Mouse (Mus musculus): ENCODE data around the gene Abcb9. TPM values are rescaled to one million over a fixed set of nuclear protein-coding genes. Genes with fewer than 3 reads are reported as not detected.

Gene Abcb9
- polyA plus RNA-seq, 1 experiment = 3.8 TPM

DNA sequence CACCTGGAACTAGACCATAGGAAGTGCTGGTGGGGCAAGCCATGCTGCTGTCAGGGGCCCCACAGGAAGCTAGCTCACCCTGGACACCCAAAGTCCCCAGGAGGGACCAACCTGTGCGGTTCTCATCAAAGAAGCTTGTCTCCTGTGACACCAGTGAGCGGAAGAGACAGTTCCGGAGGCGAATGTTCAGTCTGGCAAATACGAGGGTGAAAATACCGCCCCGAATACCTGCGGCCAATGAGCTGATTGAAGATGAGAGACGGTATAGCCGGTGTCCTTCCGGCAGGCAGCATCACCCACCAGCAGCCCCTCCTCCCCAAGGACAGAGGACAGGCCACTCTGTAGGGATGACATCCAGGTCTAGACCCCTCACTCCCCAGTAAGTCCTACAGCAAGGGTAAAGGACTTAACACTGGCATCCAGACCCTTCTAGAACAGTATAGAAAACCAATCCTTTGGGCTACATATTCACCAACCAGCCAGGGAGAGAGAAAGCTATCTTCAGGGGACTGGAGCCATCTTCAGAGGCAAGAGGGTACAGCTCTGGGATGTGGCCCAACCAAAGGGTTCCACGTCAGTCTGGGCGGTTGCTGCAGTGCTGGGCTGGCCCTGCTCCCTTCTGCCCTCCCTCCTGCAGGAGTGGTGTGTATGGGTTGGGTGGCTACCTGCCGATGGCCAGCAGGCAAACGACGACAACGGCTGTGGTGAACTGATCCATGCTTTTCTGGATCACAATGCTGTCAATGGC, 12.5 kb downstream of the Abcb9 start:
- Histone ChIP-seq H3K4me3 (ENCODE audit: insufficient read depth, low read length) (no peak overlapping the region), H3K27ac (ENCODE audit: insufficient read depth, low read length) (no peak overlapping the region), H3K4me1 (ENCODE audit: control insufficient read depth, insufficient read depth, low read length) (no peaks in the 10 kb centered on the region)
- TF ChIP-seq POLR2A (IDR thresholded peaks at IDR 0.05; ENCODE audit: low read depth, low read length) (no peak), CTCF (IDR thresholded peaks at IDR 0.05; ENCODE audit: borderline replicate concordance, insufficient read depth, low read length) (no peak)

DNA sequence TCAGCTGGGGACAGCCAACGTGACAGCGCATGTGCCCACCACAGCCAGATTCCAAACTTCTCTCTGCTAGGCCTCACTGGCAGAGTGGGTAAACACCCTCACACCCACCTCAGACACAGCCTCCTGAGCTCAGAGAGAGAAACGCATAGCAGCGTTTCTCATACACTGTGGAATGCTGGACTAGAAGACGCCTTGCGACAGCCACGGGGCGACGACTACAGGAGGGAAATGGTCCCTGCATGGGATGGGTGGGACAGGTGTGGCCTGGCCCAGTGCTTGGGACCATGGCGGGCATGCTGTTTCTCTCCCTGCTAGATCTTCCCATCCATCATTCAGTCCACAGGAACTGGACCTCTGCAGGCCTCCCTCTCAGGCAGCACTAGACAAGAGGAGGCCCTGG, 13.2 kb downstream of the Abcb9 start:
- no peaks in the 10 kb centered on the region for H3K4me1 ChIP-seq (ENCODE audit: control insufficient read depth, insufficient read depth, low read length)

DNA sequence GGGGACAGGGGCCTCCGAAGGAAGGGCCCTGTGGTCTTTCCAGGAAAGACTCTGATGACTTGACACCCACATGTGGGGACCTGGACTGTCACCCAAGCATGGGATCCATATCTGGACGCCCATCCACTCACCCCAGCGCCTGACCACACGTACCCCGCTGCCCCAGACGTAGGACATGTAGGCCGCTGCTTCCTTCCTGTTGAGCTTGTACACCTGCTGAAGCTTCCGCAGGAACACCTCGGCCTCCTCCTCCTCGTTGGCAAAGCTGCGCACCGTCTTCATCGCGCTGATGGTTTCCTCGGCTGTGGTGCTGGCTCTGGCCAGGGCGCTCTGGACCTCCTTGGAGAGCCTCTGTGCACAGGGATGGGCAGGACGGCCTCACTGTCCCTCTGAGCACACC, 15.7 kb downstream of the Abcb9 start:
- H3K4me3 ChIP-seq (ENCODE audit: insufficient read depth, low read length) = no peak overlapping the region
- no peak overlapping the region for H3K27ac ChIP-seq (ENCODE audit: insufficient read depth, low read length)
- no peak for TF ChIP-seq POLR2A (IDR thresholded peaks at IDR 0.05; ENCODE audit: low read depth, low read length)
- TF ChIP-seq CTCF (IDR thresholded peaks at IDR 0.05; ENCODE audit: borderline replicate concordance, insufficient read depth, low read length) = no peak
- H3K4me1 ChIP-seq (ENCODE audit: control insufficient read depth, insufficient read depth, low read length) = peaks cover 3% of the 10 kb centered on the region; the same call in 1 of the 2 replicates

More for the DNA sequence above, 13.2 kb downstream of the Abcb9 start:
- Histone ChIP-seq H3K27ac (ENCODE audit: insufficient read depth, low read length) (no peak overlapping the region), H3K4me3 (ENCODE audit: insufficient read depth, low read length) (no peak overlapping the region)
- TF ChIP-seq CTCF (IDR thresholded peaks at IDR 0.05; ENCODE audit: borderline replicate concordance, insufficient read depth, low read length) = no peak
- no peak for TF ChIP-seq POLR2A (IDR thresholded peaks at IDR 0.05; ENCODE audit: low read depth, low read length)

DNA sequence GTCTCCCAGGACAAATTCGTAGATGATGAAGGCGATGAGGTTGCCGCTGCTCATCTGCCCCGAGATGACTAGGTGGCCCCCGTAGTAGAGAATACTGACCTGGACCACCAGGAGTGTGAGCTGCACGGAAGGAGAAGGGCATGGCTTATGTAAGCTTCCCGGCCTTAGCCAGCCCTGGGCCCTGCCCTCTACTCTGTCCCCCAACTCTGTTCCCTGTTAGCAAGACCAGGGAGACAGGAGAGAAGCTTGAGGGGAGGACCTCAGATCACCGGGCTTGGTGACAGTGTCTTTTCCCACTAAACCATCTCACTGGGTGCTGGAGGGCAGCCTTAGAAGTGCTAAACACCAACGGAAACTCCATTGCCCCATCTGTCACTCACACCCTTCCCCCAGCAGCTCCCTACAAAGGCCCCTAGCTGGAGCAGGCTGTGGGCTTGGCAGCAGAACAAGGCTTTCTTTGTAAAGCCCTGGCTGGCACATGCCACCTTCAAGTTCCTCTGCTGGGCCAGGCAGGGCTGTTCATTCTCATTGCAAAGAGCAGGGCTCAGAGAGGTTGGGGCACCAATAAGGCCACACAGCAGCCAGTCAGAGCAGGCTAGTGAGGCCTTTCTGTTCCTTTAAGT, 16.7 kb downstream of the Abcb9 start:
- peaks cover 4% of the 10 kb centered on the region; the same call in 1 of the 2 replicates for H3K4me1 ChIP-seq (ENCODE audit: control insufficient read depth, insufficient read depth, low read length)
- H3K4me3 ChIP-seq (ENCODE audit: insufficient read depth, low read length) = no peak overlapping the region
- no peak for TF ChIP-seq POLR2A (IDR thresholded peaks at IDR 0.05; ENCODE audit: low read depth, low read length)
- TF ChIP-seq CTCF (IDR thresholded peaks at IDR 0.05; ENCODE audit: borderline replicate concordance, insufficient read depth, low read length) = no peak
- no peak overlapping the region for H3K27ac ChIP-seq (ENCODE audit: insufficient read depth, low read length)

DNA sequence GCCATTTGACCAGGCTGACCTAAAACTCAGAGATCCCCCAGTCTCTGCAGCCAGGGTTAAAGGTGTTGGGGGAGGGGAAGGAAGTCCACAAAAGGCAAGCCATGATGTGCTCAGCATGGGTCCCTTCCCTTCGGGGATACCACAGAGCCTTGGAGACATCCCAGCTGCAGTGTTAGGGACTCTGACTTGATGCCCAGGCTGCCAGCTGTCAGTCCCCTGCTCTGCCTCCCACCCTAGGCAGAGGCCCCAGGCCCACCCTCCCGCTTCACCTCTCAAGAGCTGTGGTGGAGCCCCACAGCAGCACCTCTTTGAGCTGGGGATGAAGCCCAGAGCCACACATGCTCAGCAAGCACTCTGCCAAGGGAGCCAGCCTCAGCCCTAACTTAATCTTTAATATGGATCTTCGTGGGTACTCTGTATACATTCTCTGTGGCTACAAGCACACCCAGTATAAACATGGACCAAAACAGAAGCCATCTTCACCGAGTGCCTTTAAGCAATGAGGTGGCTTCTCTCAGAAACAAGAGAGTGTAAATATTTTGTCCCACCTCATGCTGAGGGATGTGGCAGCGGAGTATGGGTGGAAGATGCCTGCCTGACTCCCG, 17.6 kb downstream of the Abcb9 start:
- Histone ChIP-seq H3K4me1 (ENCODE audit: control insufficient read depth, insufficient read depth, low read length) (peaks cover 4% of the 10 kb centered on the region; the same call in 1 of the 2 replicates), H3K27ac (ENCODE audit: insufficient read depth, low read length) (no peak overlapping the region), H3K4me3 (ENCODE audit: insufficient read depth, low read length) (no peak overlapping the region)
- no peak for TF ChIP-seq POLR2A (IDR thresholded peaks at IDR 0.05; ENCODE audit: low read depth, low read length)
- no peak for TF ChIP-seq CTCF (IDR thresholded peaks at IDR 0.05; ENCODE audit: borderline replicate concordance, insufficient read depth, low read length)

DNA sequence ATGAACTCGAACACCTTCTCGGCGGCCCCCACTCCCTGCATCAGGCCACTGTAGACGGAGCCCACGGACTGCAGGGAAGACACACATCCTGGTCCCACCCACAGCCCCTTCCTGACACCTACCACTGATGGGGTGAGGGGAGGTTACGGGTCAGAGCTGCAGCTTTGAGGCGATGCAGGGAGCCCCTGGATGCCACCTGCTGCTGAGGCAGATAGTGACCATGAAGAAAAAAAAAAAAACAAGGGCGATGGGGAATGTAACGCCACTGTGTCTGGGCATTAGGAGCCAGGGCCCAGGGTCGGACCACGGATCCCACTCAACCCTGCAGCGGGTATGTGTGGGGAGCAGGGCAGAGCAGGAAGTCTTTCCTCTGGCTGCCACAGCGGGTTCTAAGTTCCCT, 18.4 kb downstream of the Abcb9 start:
- H3K27ac ChIP-seq (ENCODE audit: insufficient read depth, low read length) = no peak overlapping the region
- peaks cover 4% of the 10 kb centered on the region; the same call in 1 of the 2 replicates for H3K4me1 ChIP-seq (ENCODE audit: control insufficient read depth, insufficient read depth, low read length)
- no peak for TF ChIP-seq CTCF (IDR thresholded peaks at IDR 0.05; ENCODE audit: borderline replicate concordance, insufficient read depth, low read length)
- TF ChIP-seq POLR2A (IDR thresholded peaks at IDR 0.05; ENCODE audit: low read depth, low read length) = no peak
- H3K4me3 ChIP-seq (ENCODE audit: insufficient read depth, low read length) = no peak overlapping the region

DNA sequence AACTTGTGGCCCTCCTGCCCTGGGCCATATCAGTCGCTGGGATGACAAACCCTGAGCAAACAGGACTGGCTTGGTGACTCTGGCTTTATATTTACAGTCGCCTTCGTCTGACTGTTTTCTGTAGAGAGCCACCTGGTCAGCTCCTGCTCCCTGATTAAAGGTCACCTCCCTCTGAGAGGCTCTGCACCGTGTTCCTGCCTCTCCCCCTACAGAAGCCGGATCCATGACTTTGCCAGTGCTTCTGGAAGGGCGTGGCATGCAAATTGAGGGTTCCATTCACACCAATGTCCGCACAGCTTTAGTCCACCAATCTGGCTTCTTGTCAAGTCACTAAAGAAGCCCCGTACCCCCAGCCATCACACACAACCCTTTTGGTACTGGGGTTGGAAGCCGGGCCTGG, 19.0 kb downstream of the Abcb9 start:
- H3K4me3 ChIP-seq (ENCODE audit: insufficient read depth, low read length) = no peak overlapping the region
- H3K27ac ChIP-seq (ENCODE audit: insufficient read depth, low read length) = no peak overlapping the region
- TF ChIP-seq CTCF (IDR thresholded peaks at IDR 0.05; ENCODE audit: borderline replicate concordance, insufficient read depth, low read length) = no peak
- no peak for TF ChIP-seq POLR2A (IDR thresholded peaks at IDR 0.05; ENCODE audit: low read depth, low read length)
- H3K4me1 ChIP-seq (ENCODE audit: control insufficient read depth, insufficient read depth, low read length) = peaks cover 4% of the 10 kb centered on the region; the same call in 1 of the 2 replicates

DNA sequence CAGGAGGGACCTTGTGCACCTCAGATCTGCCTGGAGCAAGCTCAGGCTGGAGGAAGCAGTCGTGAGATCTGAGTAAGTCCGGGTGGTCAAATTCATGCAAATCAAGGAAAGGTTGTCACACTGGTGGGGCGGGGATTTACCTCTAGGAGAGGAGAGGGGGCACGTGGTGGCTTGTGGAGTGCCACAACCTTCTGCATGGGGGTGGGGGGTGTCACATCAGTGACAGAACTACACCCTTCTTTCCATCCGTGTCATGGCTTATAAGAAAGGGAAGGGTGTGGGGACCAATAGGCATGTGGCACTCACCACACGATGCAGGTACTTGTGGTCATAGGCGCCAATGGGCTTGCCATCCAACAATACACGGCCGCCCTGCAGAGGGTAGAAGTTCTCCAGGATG, 19.9 kb downstream of the Abcb9 start:
- TF ChIP-seq POLR2A (IDR thresholded peaks at IDR 0.05; ENCODE audit: low read depth, low read length) (no peak), CTCF (IDR thresholded peaks at IDR 0.05; ENCODE audit: borderline replicate concordance, insufficient read depth, low read length) (no peak)
- peaks cover 4% of the 10 kb centered on the region; the same call in 1 of the 2 replicates for H3K4me1 ChIP-seq (ENCODE audit: control insufficient read depth, insufficient read depth, low read length)
- no peak overlapping the region for H3K27ac ChIP-seq (ENCODE audit: insufficient read depth, low read length)
- H3K4me3 ChIP-seq (ENCODE audit: insufficient read depth, low read length) = no peak overlapping the region

DNA sequence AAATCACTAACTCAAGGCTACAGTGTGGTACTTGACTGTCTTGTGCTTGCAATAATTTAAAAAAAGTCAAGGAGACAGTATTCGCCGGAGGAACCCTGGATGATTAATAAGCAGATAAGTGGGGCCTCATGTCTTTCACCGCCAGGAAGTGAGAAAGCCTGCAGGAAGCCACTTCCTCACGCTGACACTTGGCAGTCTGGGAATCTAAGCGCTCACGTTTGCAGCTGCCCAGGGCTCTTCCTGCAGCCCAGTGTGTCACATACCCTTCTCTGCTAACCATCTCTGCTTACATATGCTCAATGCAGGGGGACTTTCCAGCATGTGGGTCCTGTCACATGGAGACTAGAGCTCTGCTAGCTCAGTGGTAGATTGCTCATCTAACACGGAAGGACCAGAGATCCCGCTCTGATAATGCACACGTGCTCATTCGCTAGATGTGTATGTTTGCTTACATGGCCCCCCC, 20.7 kb downstream of the Abcb9 start:
- peaks cover 4% of the 10 kb centered on the region; the same call in 1 of the 2 replicates for H3K4me1 ChIP-seq (ENCODE audit: control insufficient read depth, insufficient read depth, low read length)
- no peak overlapping the region for H3K4me3 ChIP-seq (ENCODE audit: insufficient read depth, low read length)
- no peak overlapping the region for H3K27ac ChIP-seq (ENCODE audit: insufficient read depth, low read length)
- TF ChIP-seq CTCF (IDR thresholded peaks at IDR 0.05; ENCODE audit: borderline replicate concordance, insufficient read depth, low read length) = no peak

DNA sequence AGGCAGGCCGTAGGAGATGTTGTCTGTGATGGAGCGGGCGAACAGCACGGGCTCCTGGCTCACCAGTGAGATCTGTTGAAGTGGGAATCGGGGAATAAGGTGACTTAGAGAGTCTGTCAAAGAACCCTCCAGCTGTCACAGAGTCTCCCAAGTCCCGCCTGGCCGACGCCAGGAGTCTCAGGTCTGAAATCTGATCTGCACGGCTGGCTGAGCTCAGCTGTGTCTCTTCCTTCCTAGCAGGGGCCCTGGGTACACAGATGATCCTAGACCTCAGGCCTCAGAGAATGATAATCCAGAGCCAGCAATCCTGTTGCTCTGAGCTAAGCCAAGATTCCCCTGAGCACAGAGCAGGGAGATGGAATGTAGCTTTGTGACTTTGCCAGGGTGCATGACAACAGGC, 21.9 kb downstream of the Abcb9 start:
- TF ChIP-seq POLR2A (IDR thresholded peaks at IDR 0.05; ENCODE audit: low read depth, low read length) = no peak
- TF ChIP-seq CTCF (IDR thresholded peaks at IDR 0.05; ENCODE audit: borderline replicate concordance, insufficient read depth, low read length) = no peak

More for the DNA sequence above, 21.9 kb downstream of the Abcb9 start:
- Histone ChIP-seq H3K4me1 (ENCODE audit: control insufficient read depth, insufficient read depth, low read length) (peaks cover 4% of the 10 kb centered on the region; the same call in 1 of the 2 replicates), H3K4me3 (ENCODE audit: insufficient read depth, low read length) (no peak overlapping the region), H3K27ac (ENCODE audit: insufficient read depth, low read length) (no peak overlapping the region)
